ENCODE assay signal across 7 mouse cellular contexts in genomic region chr13:52531121-52531520, GRCm38 (mm10). TPM values are rescaled to one million over a fixed set of nuclear protein-coding genes. Genes with fewer than 3 reads are reported as not detected.
DNase-seq lines count a peak whose midpoint lies in the region; ATAC-seq and TF ChIP-seq lines count a peak whose summit lies in the region.

Gene Diras2, minus strand, starts transcription at chr13:52531279.

- 35% methylated on average over 9 of the region's 9 CpGs for WGBS in lung, postnatal 0 days
- WGBS in forebrain, embryonic 12.5 days: 59% methylated on average over 9 of the region's 9 CpGs
- 58% methylated on average over 9 of the region's 9 CpGs for WGBS in neural tube, embryonic 14.5 days

- H3K9me3 ChIP-seq in lung, postnatal 0 days (ENCODE audit: low read length): no peaks in the 10 kb centered on the region
- H3K9me3 ChIP-seq in forebrain, embryonic 12.5 days: no peaks in the 10 kb centered on the region
- no peaks in the 10 kb centered on the region for H3K9me3 ChIP-seq in neural tube, embryonic 14.5 days (ENCODE audit: control insufficient read depth, low read length)

- H3K4me3 ChIP-seq in lung, postnatal 0 days (ENCODE audit: low read depth, low read length): peak within 1 kb of the TSS; percentile 23; the same call in 1 of the 2 replicates
- H3K4me3 ChIP-seq in forebrain, embryonic 12.5 days (replicated peaks): peak within 1 kb of the TSS; percentile 52
- peak within 1 kb of the TSS; percentile 44 for H3K4me3 ChIP-seq in neural tube, embryonic 14.5 days (ENCODE audit: low read depth, low read length)

- H3K4me1 ChIP-seq in lung, postnatal 0 days (ENCODE audit: insufficient read depth, low read depth, low read length): no peaks in the 10 kb centered on the region
- H3K4me1 ChIP-seq in forebrain, embryonic 12.5 days: peaks cover 11% of the 10 kb centered on the region
- H3K4me1 ChIP-seq in neural tube, embryonic 14.5 days (ENCODE audit: control insufficient read depth, insufficient read depth, low read length): no peaks in the 10 kb centered on the region

- 0 out of 2 replicates have a peak, but pooled peaks cover 7% of the 10 kb centered on the region for H3K27me3 ChIP-seq in lung, postnatal 0 days (replicated peaks; ENCODE audit: insufficient read depth, low read length)
- H3K27me3 ChIP-seq in forebrain, embryonic 12.5 days: peaks cover 46% of the 10 kb centered on the region
- H3K27me3 ChIP-seq in neural tube, embryonic 14.5 days (ENCODE audit: control insufficient read depth, insufficient read depth, low read length): no peaks in the 10 kb centered on the region

- no peak within 1 kb of the TSS for H3K9ac ChIP-seq in lung, postnatal 0 days (replicated peaks; ENCODE audit: low read depth)
- peak within 1 kb of the TSS; percentile 50 for H3K9ac ChIP-seq in forebrain, embryonic 12.5 days
- peak within 1 kb of the TSS; percentile 73 for H3K9ac ChIP-seq in neural tube, embryonic 14.5 days (replicated peaks; ENCODE audit: low read depth, low read length)

- TF ChIP-seq EP300 in lung, postnatal 0 days (IDR thresholded peaks at IDR 0.05): no peak

- peak within 1 kb of the TSS; percentile 47 for H3K4me2 ChIP-seq in lung, postnatal 0 days (replicated peaks; ENCODE audit: low read depth, low read length)
- H3K4me2 ChIP-seq in forebrain, embryonic 12.5 days: peak within 1 kb of the TSS; percentile 93
- H3K4me2 ChIP-seq in neural tube, embryonic 14.5 days (ENCODE audit: low read depth, low read length): peak within 1 kb of the TSS; percentile 82

- no peak for ATAC-seq in lung, postnatal 0 days
- no peak for ATAC-seq in forebrain, embryonic 12.5 days (ENCODE audit: low FRiP score)
- no peak for ATAC-seq in neural tube, embryonic 14.5 days (ENCODE audit: low read depth)

- no peak within 1 kb of the TSS for H3K27ac ChIP-seq in lung, postnatal 0 days (ENCODE audit: low read length)
- no peak within 1 kb of the TSS for H3K27ac ChIP-seq in forebrain, embryonic 12.5 days
- peak within 1 kb of the TSS; percentile 82 for H3K27ac ChIP-seq in neural tube, embryonic 14.5 days (ENCODE audit: low read depth, low read length)

- no peaks in the 10 kb centered on the region for H3K36me3 ChIP-seq in lung, postnatal 0 days (ENCODE audit: insufficient read depth, low read length)
- no peaks in the 10 kb centered on the region for H3K36me3 ChIP-seq in forebrain, embryonic 12.5 days (replicated peaks)
- H3K36me3 ChIP-seq in neural tube, embryonic 14.5 days (ENCODE audit: control insufficient read depth, insufficient read depth, low read length): no peaks in the 10 kb centered on the region

- no peak for DNase-seq in lung, postnatal 0 days (ENCODE audit: low spot score)
- DNase-seq in lung, postnatal 25 days (ENCODE audit: low spot score): no peak
- DNase-seq in left cerebral cortex, adult 8-10 months (ENCODE audit: low spot score in 2 of 2): no peak
- no peak for DNase-seq in adrenal gland, adult 8-10 months
- DNase-seq in ovary, adult 18-20 months (ENCODE audit: low spot score): no peak

- no peak for TF ChIP-seq CTCF in lung, postnatal 0 days (IDR thresholded peaks at IDR 0.05)

RNA-seq across cellular contexts. Expression of gene Diras2, which starts in this region (rescaled TPM):
- 0.31 TPM in 2 replicates for polyA plus RNA-seq in lung, postnatal 0 days (2015; fragmentation: Nextera tagmentation; extraction: Ambion mirVana)
- polyA plus RNA-seq in forebrain, embryonic 12.5 days (2016; fragmentation: Nextera tagmentation; extraction: Ambion mirVana): 0.47 and 0.65 TPM in 2 replicates
- 100 to 1,000 TPM; 171 to 226 (median 187) TPM for total RNA-seq in left cerebral cortex, adult 8-10 months (2022)
- polyA plus RNA-seq in neural tube, embryonic 14.5 days (2014; fragmentation: Nextera tagmentation; extraction: Ambion mirVana): 5.5 and 5.7 TPM in 2 replicates
- 1 to 10 TPM; 4.0 to 5.9 (median 4.8) TPM for total RNA-seq in adrenal gland, adult 8-10 months (2022)

Comparison
In these comparisons a context has a peak if more than half of its experiments do, and no peak if none do; other contexts are left out.
1. RNA of gene Diras2 (total RNA-seq): 171 to 226 TPM in left cerebral cortex, adult 8-10 months; 4.0 to 5.9 TPM in adrenal gland, adult 8-10 months; every median in the first group is over 10 times any median in the second.
2. Peak in every context shown above with its lines, with median percentiles within 50 percentile points of each other: H3K4me2 ChIP-seq and H3K4me3 ChIP-seq.